Mouse (Mus musculus): ENCODE results near the gene Arid2. TPM values are rescaled to one million over a fixed set of nuclear protein-coding genes. Genes with fewer than 3 reads are reported as not detected.
A peak's percentile ranks its signal among the peaks of the same experiment; 100 is the strongest.
"Not testable (repeated sequence)": the region's sequence is repeated elsewhere in the genome, so short reads cannot be mapped to it uniquely, and the experiment has no call there.

The Arid2 gene
- total RNA-seq, 2 experiments from 2014 or later, result 13.1 to 13.2 TPM

DNA sequence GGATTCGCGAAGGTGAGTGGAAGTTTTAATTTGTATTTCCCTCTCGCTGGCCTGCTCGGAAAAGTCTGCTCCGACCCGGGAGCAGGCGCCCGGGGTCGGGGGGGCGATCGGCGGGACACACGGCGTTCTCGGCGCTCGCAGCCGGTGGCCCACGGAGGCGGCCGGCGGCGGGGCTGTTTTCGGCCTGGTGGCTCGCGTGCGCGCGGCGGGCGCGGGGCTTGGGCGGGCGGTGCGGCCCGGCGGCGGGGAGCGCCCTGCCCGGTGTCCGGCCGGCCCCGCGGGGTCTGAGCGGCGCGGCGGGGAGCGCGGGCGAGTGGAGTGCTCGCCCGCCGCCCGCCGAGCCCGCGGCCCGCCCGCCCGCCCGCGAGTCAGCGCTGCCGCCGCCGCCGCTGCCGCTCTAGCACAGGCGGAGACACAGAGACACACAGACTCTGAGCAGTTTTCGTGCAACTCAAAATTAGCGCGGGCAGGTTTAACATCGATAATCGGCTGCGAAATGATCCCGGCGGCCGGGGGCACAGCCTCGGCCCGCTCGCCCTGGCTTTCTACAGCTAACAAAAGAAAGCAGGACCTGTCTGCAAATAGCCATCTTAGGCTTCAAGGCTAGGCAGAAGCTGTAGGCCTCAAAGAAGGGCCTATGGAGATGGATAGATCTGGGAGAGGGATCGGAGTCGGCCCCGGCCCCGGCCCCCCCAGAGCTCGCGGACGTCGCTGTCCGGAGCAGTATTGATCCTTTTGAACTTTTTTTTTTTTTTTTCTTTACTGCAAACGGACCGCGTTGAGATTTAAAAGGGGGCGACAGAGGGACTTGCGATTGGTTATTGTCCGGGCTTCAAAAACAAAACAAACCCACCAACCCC lies 888 bp downstream of the Arid2 start:
- Histone ChIP-seq H3K27ac (peak overlapping the region; percentile 96), H3K4me3 (peak overlapping the region; percentile 79)
- TF ChIP-seq CTCF (IDR thresholded peaks at IDR 0.05), result no peak
- intact Hi-C loops (cut with DNase I), result loop anchor here (2.0 to 10.0 kb wide), 5 partner anchors 173 to 523 kb away; partner anchors contain the start of genes Ano6 and Scaf11
- DNase-seq, result peak; percentile 67

DNA sequence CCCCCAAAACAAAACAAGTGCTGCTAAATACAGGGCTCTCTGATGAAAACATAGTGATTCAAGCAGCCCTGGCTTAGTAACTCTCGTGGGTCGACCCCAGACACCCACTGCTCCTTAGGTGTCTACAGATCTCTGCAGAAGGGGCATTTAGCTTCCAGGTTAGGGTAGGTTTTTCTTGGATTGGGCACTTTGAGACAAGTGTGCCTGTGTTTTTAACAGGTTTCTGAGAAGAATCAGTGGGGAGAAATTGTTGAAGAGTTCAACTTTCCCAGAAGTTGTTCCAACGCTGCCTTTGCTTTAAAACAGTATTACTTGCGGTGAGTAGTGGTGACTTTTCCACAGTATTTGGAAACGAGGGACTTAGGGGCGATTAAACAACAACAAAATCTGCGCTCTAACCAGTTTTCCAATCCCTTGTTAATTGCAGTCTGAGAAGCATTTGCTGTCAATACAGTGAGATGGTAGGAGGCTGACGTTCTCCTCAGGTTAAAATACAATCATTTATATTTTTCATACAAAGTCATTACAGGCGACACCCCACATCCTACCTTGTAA lies 1.6 kb downstream of the Arid2 start:
- no peak for TF ChIP-seq CTCF (IDR thresholded peaks at IDR 0.05)
- Histone ChIP-seq H3K27ac (peak overlapping the region; percentile 96), H3K4me3 (peak overlapping the region; percentile 79)
- intact Hi-C loops (cut with DNase I), result loop anchor here (5.0 to 10.0 kb wide), 4 partner anchors 264 to 524 kb away; partner anchors contain the start of gene Ano6
- no peak for DNase-seq

DNA sequence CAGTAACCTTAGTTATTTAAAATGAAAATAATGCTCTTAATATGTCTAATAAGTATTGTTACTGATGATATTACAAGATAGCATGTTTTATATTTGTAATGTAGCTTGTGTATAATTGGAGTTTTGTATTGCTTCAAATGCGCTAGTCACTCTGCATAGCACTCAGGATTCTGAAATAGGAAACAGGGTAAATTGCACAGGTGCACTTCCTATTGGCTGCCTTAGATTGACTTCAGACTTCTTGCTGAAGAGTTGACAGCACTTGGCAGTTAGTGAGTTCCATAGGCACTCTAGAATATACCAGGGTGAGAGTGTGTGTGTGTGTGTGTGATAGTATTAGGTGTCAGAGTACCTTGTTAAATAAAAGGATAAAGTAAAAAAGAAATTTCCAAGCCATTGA lies 2.7 kb downstream of the Arid2 start:
- no peak for TF ChIP-seq CTCF (IDR thresholded peaks at IDR 0.05)
- no peak for DNase-seq
- peak overlapping the region; percentile 96 for H3K27ac ChIP-seq
- H3K4me3 ChIP-seq, result peak overlapping the region; percentile 79
- intact Hi-C loops (cut with DNase I), result no loop called here

DNA sequence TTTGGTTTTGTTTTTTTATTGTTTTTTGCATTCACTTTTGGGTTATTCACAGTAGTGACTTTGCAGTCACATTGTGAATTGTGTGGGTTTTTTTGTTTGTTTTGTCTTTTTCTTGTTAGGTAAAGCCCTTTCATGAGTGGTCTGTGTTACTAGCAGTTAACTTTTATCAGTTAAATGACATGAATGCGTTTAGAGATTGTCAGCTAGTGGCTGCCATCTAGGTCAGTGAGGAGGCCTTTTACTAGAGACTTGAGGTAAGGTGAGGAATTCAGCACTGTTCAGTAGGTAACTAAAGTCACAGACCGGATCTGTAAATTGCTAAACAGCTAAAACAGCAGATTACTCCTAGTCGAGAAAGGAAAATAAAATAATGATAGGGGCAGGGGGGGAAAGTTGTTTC lies 6.1 kb downstream of the Arid2 start:
- Histone ChIP-seq H3K4me3 (no peak overlapping the region), H3K27ac (no peak overlapping the region)
- TF ChIP-seq CTCF (IDR thresholded peaks at IDR 0.05), result no peak
- intact Hi-C loops (cut with DNase I), result no loop called here
- no peak for DNase-seq

DNA sequence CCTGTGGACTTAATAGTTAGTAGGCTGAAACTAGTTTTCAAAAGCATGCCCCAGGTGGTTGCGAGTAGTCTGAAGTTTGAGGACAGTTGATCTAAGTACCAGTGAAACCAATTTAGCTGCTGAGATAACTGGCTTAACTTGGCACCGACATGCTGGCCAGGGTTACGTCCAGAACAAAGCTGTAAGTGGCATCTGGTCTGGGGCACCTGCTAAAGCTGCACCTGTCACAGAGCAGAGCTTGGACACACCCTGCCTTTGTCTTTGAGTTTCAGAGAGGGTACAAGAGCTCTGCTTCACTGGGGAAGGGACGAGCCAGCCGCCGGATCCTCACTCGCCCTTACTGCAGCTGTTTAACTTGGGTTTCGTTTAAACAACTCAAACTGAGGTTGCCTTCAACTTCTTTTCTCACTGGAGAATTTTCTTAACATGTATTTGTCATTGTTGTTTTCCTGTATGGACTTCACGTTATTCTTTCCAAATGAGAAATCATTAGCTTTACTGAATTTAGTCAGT lies 9.8 kb downstream of the Arid2 start:
- Histone ChIP-seq H3K4me3 (no peak overlapping the region), H3K27ac (no peak overlapping the region)
- peak; percentile 31 for DNase-seq
- no peak for TF ChIP-seq CTCF (IDR thresholded peaks at IDR 0.05)
- intact Hi-C loops (cut with DNase I), result no loop called here

DNA sequence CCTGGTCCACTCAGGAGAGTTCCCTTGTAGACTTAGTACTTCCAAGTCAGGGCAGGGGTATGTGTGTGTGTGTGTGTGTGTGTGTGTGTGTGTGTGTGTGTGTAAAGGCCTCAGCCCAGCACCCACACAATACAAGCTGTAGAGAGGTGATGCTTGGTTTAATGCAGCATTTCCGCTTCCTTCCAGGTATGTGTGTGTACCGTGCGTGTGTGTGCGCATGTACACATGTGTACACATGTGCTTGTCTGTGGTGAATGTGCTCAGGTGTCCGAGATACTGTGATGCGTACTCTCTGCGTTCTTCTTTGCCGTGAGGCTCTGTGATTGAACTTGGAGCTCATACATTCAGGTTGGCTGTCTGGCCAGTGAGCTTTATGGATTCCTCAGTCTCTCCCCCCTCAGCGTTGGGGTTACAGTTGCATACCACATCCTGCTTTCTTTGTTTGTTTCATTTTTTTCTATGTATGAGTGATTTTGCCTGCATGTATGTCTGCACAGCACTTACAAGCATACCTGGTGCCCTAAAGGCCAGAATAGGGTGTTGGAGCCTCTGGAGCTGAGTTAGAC lies 10.4 kb downstream of the Arid2 start:
- intact Hi-C loops (cut with DNase I), result no loop called here
- no peak for TF ChIP-seq CTCF (IDR thresholded peaks at IDR 0.05)
- H3K27ac ChIP-seq, result no peak overlapping the region
- no peak overlapping the region for H3K4me3 ChIP-seq
- DNase-seq, result no peak

DNA sequence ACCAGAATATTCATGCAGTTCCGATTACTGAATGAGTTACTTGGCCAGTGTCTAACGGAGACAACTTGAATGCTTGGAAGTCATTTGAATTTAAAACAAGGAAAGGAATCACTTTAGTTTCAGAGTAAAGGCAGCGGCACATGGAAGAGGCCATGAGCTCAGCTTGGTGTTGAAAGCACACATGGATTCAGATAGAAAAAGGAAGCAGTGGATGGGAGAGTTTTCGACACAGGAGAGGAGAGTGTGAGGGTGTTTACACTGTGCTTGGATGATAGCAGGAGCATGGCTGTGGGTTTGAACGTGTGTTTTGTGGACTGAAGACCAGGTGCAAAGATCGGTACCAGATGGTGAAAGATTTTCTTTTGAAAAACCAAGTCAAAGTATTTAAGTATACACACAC lies 22.0 kb downstream of the Arid2 start:
- H3K27ac ChIP-seq, result no peak overlapping the region
- no peak overlapping the region for H3K4me3 ChIP-seq
- DNase-seq, result no peak
- no peak for TF ChIP-seq CTCF (IDR thresholded peaks at IDR 0.05)
- intact Hi-C loops (cut with DNase I), result no loop called here

DNA sequence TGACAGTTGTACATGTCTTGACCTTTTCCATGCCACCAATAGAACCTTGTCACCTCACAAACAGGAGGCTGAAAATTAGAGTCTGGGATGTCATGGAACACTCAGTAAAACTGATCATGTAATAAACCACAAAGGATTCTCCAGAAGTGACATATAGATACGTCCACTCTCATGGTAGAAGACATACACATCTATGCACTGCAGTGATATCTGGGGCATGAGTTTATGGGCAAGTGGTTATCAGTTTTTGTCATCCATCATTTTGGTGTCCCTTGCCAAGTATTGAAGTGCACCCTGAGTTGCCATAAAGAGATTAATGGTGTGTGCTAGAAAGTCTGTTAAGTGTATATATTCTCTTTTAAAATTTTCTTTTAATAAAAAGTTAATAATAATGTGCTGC lies 25.6 kb downstream of the Arid2 start:
- no peak for TF ChIP-seq CTCF (IDR thresholded peaks at IDR 0.05)
- no peak overlapping the region for H3K27ac ChIP-seq
- H3K4me3 ChIP-seq, result no peak overlapping the region
- DNase-seq, result no peak
- intact Hi-C loops (cut with DNase I), result no loop called here

DNA sequence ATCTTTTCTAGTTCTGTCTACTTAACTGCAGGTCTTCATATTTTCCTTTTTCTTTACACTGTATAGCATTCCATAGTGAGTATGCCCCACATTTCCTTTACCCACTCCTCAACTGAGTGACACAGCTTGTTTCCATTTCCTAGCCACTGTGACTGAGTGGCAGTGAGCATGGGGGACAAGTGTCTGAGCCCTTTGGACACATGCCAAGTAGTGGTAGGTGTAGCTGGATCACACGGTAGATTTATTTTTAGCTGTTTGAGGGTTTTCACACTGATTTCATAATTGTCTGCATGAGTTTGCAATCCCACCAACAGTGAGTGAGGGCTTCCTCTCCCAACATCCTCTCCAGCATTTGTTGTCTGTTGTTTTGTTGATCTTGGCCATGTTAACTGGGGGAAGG lies 28.3 kb downstream of the Arid2 start:
- H3K27ac ChIP-seq, result no peak overlapping the region
- DNase-seq, result no peak
- intact Hi-C loops (cut with DNase I), result no loop called here

DNA sequence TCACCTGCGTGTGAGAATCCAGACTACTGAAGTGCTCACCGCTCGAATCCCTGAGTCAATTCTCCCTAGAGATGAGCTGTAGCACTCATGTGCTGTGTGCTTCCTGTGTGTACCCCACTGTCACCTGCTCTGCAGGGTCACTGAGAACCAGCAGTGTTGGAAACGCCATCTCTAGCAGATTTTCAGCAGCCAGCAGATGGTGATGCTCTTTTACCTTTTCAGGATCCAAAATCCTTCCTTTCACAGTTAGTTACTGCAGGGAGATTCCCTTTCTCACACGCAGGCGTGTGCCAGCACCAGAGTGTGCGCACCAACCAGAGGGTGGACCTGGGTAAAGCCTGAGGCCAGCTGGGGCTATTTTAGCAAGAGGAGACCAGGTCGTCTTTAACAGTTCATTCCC lies 32.0 kb downstream of the Arid2 start:
- peak; percentile 33; the same call in 1 of the 2 replicates for TF ChIP-seq CTCF (IDR thresholded peaks at IDR 0.05)
- Histone ChIP-seq H3K4me3 (no peak overlapping the region), H3K27ac (no peak overlapping the region)
- intact Hi-C loops (cut with DNase I), result no loop called here
- DNase-seq, result no peak

More for the DNA sequence above, 28.3 kb downstream of the Arid2 start:
- no peak overlapping the region for H3K4me3 ChIP-seq
- no peak for TF ChIP-seq CTCF (IDR thresholded peaks at IDR 0.05)

DNA sequence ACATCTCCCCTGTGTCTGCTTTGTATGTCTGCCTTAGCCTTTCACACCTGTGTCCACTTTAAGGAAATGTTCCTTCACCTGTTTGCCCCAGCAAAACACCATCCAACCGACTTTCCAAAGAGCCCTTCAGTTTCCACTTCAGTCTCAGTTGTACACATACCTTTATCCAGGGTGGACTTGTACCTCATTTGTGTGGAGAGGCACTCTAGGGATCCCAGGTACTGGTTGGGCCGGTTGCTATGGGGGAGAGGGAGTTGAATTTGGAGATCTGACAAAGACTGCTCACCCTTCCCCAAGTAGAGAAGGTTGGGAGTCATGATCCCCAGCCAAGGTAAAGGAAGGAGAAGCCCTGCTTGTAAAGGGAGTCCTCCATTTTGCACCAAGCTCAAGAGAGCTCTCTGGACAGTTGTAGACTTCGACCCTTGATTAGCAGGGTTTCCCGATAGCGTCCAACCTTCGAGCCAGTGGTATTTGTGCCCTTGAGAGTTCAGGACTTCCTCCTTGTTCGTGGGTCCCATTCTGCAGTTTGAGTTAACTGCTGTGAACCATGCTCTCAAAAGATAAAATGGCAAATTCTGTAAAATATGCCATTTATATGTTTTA lies 38.5 kb downstream of the Arid2 start:
- no peak for TF ChIP-seq CTCF (IDR thresholded peaks at IDR 0.05)
- no peak for DNase-seq
- H3K27ac ChIP-seq, result no peak overlapping the region
- H3K4me3 ChIP-seq, result no peak overlapping the region
- intact Hi-C loops (cut with DNase I), result no loop called here

DNA sequence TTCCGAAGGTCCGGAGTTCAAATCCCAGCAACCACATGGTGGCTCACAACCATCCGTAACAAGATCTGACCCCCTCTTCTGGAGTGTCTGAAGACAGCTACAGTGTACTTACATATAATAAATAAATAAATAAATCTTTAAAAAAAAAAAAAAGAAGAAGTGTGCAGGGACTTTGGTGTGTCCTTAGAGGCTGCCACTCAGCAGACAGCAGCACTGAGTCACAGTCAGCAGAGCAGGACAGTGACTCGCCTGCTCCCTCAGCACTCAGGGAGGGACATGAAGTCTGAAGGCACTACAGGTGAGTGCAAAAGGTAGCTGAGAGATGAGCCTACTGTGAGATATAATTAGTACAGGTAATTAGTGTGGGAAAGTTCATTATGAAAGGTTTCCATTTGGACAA lies 41.4 kb downstream of the Arid2 start:
- intact Hi-C loops (cut with DNase I); DNase-seq; H3K4me3 ChIP-seq: not testable (repeated sequence)
- H3K27ac ChIP-seq, result peak overlapping the region; percentile 38; the same call in 1 of the 2 replicates

DNA sequence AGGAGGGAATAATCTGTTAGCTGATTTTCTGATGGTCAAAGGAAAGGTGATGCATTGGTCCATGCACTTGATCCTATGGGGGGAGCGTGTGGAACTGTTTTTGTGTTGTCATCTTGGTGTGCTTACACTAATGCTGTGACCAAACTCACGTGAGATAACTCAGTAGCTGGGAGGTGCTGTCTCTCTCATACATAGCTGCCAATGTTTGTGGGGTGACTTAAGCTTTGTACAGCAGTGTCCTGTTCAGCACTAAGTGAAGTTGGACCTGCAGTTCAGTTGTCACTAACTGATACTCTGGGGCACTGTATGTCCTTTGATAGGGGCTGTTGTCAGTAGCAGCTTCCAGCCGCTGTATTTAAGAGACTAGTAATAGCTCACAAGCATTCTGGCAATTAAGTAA lies 43.2 kb downstream of the Arid2 start:
- no peak for TF ChIP-seq CTCF (IDR thresholded peaks at IDR 0.05)
- DNase-seq, result no peak
- Histone ChIP-seq H3K4me3 (no peak overlapping the region), H3K27ac (peak overlapping the region; percentile 29)
- intact Hi-C loops (cut with DNase I), result no loop called here

All from gastrocnemius, adult 2 months (tissue).